Mouse (Mus musculus): ENCODE data around the gene Pou3f1. TPM values are rescaled to one million over a fixed set of nuclear protein-coding genes. Genes with fewer than 3 reads are reported as not detected.

Pou3f1 gene
- 0.02 TPM in 1 of 2 replicates, not detected in the other for polyA plus RNA-seq (2012; ENCODE audit: low replicate concordance)

GRCm38 (mm10) chr4:124656518-124656853, at the start of gene Pou3f1:
TSS of gene Pou3f1 (plus strand) at chr4:124656807.

GRCm38 (mm10) chr4:124610703-124611102, 45.9 kb upstream of the Pou3f1 start, which contains the start of gene 3100002H09Rik:
TSS of gene 3100002H09Rik (minus strand) at chr4:124610803.

GRCm38 (mm10) chr4:124693135-124693894, 36.7 kb downstream of the Pou3f1 start, which contains the start of gene Utp11:
TSS of gene Utp11 (minus strand) at chr4:124693600.

GRCm38 (mm10) chr4:124700248-124700971, 43.8 kb downstream of the Pou3f1 start, which contains the start of gene Fhl3:
TSS of gene Fhl3 (plus strand) at chr4:124700701.

Other genes starting within 250 kb of the Pou3f1 start
- gene 3100002H09Rik, start 46.0 kb upstream of the Pou3f1 start, polyA plus RNA-seq (2012; ENCODE audit: low replicate concordance) = not detected in 2 replicates
- 1.2 and 7.8 TPM in 2 replicates for gene Utp11, start 36.8 kb downstream of the Pou3f1 start, polyA plus RNA-seq (2012; ENCODE audit: low replicate concordance)
- gene Fhl3, start 43.9 kb downstream of the Pou3f1 start, polyA plus RNA-seq (2012; ENCODE audit: low replicate concordance) = 17.6 and 33.3 TPM in 2 replicates
- 20.3 and 20.4 TPM in 2 replicates for gene Sf3a3, start 58.0 kb downstream of the Pou3f1 start, polyA plus RNA-seq (2012; ENCODE audit: low replicate concordance)
- gene Inpp5b, start 85.0 kb downstream of the Pou3f1 start, polyA plus RNA-seq (2012; ENCODE audit: low replicate concordance) = 17.0 and 19.0 TPM in 2 replicates
- gene Mtf1, start 145.3 kb downstream of the Pou3f1 start, polyA plus RNA-seq (2012; ENCODE audit: low replicate concordance) = 9.3 and 10.7 TPM in 2 replicates
- gene Yrdc, start 193.9 kb downstream of the Pou3f1 start, polyA plus RNA-seq (2012; ENCODE audit: low replicate concordance) = 9.8 and 17.4 TPM in 2 replicates
- gene 1110065P20Rik, start 194.4 kb downstream of the Pou3f1 start, polyA plus RNA-seq (2012; ENCODE audit: low replicate concordance) = 9.1 and 20.3 TPM in 2 replicates
- gene Maneal, start 205.4 kb downstream of the Pou3f1 start, polyA plus RNA-seq (2012; ENCODE audit: low replicate concordance) = 0.52 and 1.3 TPM in 2 replicates
- gene Epha10, start 224.1 kb downstream of the Pou3f1 start, polyA plus RNA-seq (2012; ENCODE audit: low replicate concordance) = not detected in 2 replicates